Mouse (Mus musculus) hindbrain, embryonic 15.5 days (tissue): ENCODE measurements around the gene Cpd. TPM values are rescaled to one million over a fixed set of nuclear protein-coding genes. Genes with fewer than 3 reads are reported as not detected.

Source experiments
- ATAC-seq: fragments of 200-750 bp; cut with Nextera tagmentation; 2 replicates; pipeline ENCODE4 v1.8.0; 2017; ENCODE audit warnings: low read depth, moderate number of reproducible peaks, moderate TSS enrichment; ENCODE audit not compliant: low FRiP score
- H3K27ac ChIP-seq: fragments of 300-500 bp; sonication (generic); replicated peaks from 2 replicates; pipeline ENCODE4 v1.5.1; 2015; ENCODE audit warnings: mild to moderate bottlenecking, inconsistent platforms
- H3K27me3 ChIP-seq: fragments of 300-500 bp; sonication (generic); 2 replicates; pipeline ENCODE4 v1.6.1; 2015; ENCODE audit warnings: control low read depth, inconsistent platforms
- H3K36me3 ChIP-seq: fragments of 300-500 bp; sonication (generic); 2 replicates; pipeline ENCODE4 v1.6.1; 2015; ENCODE audit warnings: control low read depth, inconsistent platforms
- H3K4me1 ChIP-seq: fragments of 300-500 bp; sonication (generic); replicated peaks from 2 replicates; pipeline ENCODE4 v1.6.1; 2015; ENCODE audit warnings: control low read depth, inconsistent platforms
- H3K4me2 ChIP-seq: fragments of 300-500 bp; sonication (generic); 2 replicates; pipeline ENCODE4 v1.6.1; 2015; ENCODE audit warnings: moderate library complexity, mild to moderate bottlenecking, inconsistent platforms
- H3K4me3 ChIP-seq: fragments of 300-500 bp; sonication (generic); 2 replicates; pipeline ENCODE4 v1.5.1; 2015; ENCODE audit warnings: mild to moderate bottlenecking, inconsistent platforms
- H3K9ac ChIP-seq: fragments of 300-500 bp; sonication (generic); 2 replicates; pipeline ENCODE4 v1.6.1; 2015; ENCODE audit warnings: inconsistent platforms
- H3K9me3 ChIP-seq: fragments of 300-500 bp; sonication (generic); 2 replicates; pipeline ENCODE4 v1.6.1; 2016; ENCODE audit warnings: control low read depth, inconsistent platforms
- WGBS: fragments of 180-500 bp; shearing (Covaris S2); methylation state at CpG from one replicate; pipeline ENCODE4 v1.1.7; 2015; 5-methylcytosine and 5-hydroxymethylcytosine counted together
- polyA plus RNA-seq: library from polyadenylated mRNA; unstranded; fragments of >200 nt; fragmentation: Nextera tagmentation; extraction: Ambion mirVana; gene quantifications from 2 replicates; pipeline ENCODE4 v1.2.1, GENCODE M21; 2015

The Cpd gene
- polyA plus RNA-seq, 1 experiment from 2014 or later = 5.4 TPM

GRCm38 (mm10) chr11:76872556-76873234, 25.9 kb upstream of the Cpd start:
- no peak overlapping the region for H3K9ac ChIP-seq
- H3K4me2 ChIP-seq = no peak overlapping the region
- no peaks in the 10 kb centered on the region for H3K9me3 ChIP-seq
- no peak overlapping the region for H3K4me3 ChIP-seq
- no peak overlapping the region for H3K27ac ChIP-seq
- H3K27me3 ChIP-seq = no peaks in the 10 kb centered on the region
- no peaks in the 10 kb centered on the region for H3K36me3 ChIP-seq
- H3K4me1 ChIP-seq = no peaks in the 10 kb centered on the region
- no peak for ATAC-seq
- 65% methylated on average over 11 of the region's 11 CpGs for WGBS

GRCm38 (mm10) chr11:76861185-76861584, 14.4 kb upstream of the Cpd start:
- Histone ChIP-seq H3K4me1 (no peaks in the 10 kb centered on the region), H3K27ac (no peak overlapping the region), H3K9me3 (no peaks in the 10 kb centered on the region), H3K9ac (no peak overlapping the region), H3K27me3 (no peaks in the 10 kb centered on the region), H3K36me3 (no peaks in the 10 kb centered on the region), H3K4me3 (no peak overlapping the region), H3K4me2 (no peak overlapping the region)
- ATAC-seq = no peak
- WGBS = 86% methylated on average over 3 of the region's 3 CpGs

GRCm38 (mm10) chr11:76859261-76859660, 12.4 kb upstream of the Cpd start:
- H3K27me3 ChIP-seq = no peaks in the 10 kb centered on the region
- H3K36me3 ChIP-seq = no peaks in the 10 kb centered on the region
- H3K4me1 ChIP-seq = no peaks in the 10 kb centered on the region
- H3K27ac ChIP-seq = no peak overlapping the region
- H3K4me2 ChIP-seq = no peak overlapping the region
- 63% methylated on average over 5 of the region's 5 CpGs for WGBS
- no peaks in the 10 kb centered on the region for H3K9me3 ChIP-seq
- ATAC-seq = no peak
- no peak overlapping the region for H3K9ac ChIP-seq
- no peak overlapping the region for H3K4me3 ChIP-seq

DNA sequence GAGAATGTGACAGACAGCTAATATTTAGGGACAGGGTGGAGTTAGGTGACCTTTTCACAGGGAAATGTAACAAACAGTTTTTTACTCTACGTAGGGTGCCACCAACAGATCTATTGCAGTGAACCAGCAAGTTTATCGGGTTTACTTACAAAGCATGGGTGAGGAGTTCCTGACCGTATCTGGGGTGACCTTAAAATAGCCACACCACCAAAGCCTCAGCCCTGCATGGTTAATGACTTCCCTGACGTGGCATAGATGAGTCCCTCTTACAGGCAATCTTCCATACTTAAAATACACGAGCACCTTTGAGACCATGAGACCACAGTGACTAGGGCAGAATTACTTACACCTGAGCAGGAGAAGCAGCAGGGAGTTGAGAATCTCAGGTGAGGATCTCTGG, 12.0 kb upstream of the Cpd start:
- Histone ChIP-seq H3K27me3 (no peaks in the 10 kb centered on the region), H3K4me2 (no peak overlapping the region), H3K36me3 (no peaks in the 10 kb centered on the region), H3K9ac (no peak overlapping the region), H3K9me3 (no peaks in the 10 kb centered on the region), H3K27ac (no peak overlapping the region), H3K4me1 (no peaks in the 10 kb centered on the region), H3K4me3 (no peak overlapping the region)
- 85% methylated on average over 5 of the region's 5 CpGs for WGBS
- ATAC-seq = no peak

DNA sequence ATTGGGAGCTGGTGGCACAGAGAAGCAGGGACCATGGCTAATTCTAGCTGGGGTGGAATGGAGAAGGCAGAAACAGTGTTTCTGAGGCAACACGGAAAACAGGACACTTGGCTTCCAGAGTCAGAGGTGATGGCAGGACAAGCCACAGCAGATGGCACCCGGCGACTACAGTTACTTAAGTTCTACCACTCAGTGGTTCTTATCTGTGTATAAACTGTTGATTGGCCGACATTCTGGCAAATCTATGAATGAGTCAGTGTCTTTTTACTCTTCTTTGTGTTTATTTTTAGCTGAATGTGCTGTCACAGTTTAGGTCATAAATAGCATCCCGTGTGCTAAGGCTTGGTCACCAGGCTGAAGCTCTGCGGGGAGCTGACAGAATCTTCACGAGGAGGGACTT, 10.3 kb upstream of the Cpd start:
- H3K4me3 ChIP-seq = no peak overlapping the region
- ATAC-seq = no peak
- H3K9me3 ChIP-seq = no peaks in the 10 kb centered on the region
- no peaks in the 10 kb centered on the region for H3K36me3 ChIP-seq
- no peak overlapping the region for H3K27ac ChIP-seq
- no peak overlapping the region for H3K4me2 ChIP-seq
- H3K4me1 ChIP-seq = no peaks in the 10 kb centered on the region
- no peak overlapping the region for H3K9ac ChIP-seq
- 84% methylated on average over 7 of the region's 7 CpGs for WGBS
- H3K27me3 ChIP-seq = no peaks in the 10 kb centered on the region

- no peaks in the 10 kb centered on the region for H3K27me3 ChIP-seq
- ATAC-seq = no peak
- H3K27ac ChIP-seq = no peak overlapping the region
- H3K4me1 ChIP-seq = no peaks in the 10 kb centered on the region
- 92% methylated on average over 2 of the region's 2 CpGs for WGBS
- H3K4me2 ChIP-seq = no peak overlapping the region
- no peaks in the 10 kb centered on the region for H3K36me3 ChIP-seq
- H3K4me3 ChIP-seq = no peak overlapping the region
- no peaks in the 10 kb centered on the region for H3K9me3 ChIP-seq
- no peak overlapping the region for H3K9ac ChIP-seq
Measured at GRCm38 (mm10) chr11:76856601-76857000, 9.8 kb upstream of the Cpd start.

GRCm38 (mm10) chr11:76854475-76855341, 7.9 kb upstream of the Cpd start:
- Histone ChIP-seq H3K4me2 (no peak overlapping the region), H3K36me3 (no peaks in the 10 kb centered on the region), H3K27me3 (no peaks in the 10 kb centered on the region), H3K9ac (no peak overlapping the region), H3K4me3 (no peak overlapping the region), H3K4me1 (no peaks in the 10 kb centered on the region), H3K27ac (no peak overlapping the region), H3K9me3 (no peaks in the 10 kb centered on the region)
- no peak for ATAC-seq
- 35% methylated on average over 17 of the region's 17 CpGs for WGBS

DNA sequence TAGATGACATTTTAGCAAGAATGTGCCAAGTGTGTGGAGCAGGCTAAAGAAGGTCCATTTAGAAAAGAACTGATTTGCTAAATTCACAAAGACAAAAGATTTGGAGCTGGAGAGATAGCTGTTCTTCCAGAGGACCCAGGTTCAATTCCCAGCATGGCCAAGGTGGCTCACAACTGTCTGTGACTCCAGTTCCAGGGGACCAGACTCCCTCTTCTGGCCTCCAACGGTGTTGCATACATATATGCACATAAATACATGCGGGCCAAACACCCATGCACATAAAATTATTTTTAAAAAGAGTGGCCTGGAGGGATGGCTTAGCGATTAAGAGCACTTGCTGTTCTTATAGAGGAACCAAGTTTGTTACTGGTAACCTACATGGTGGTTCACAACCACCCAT, 4.7 kb upstream of the Cpd start:
- 80% methylated on average over 3 of the region's 3 CpGs for WGBS
- Histone ChIP-seq H3K9ac (no peak overlapping the region), H3K4me3 (no peak overlapping the region)

GRCm38 (mm10) chr11:76849596-76849995, 2.8 kb upstream of the Cpd start:
- H3K9ac ChIP-seq = no peak overlapping the region
- no peak overlapping the region for H3K27ac ChIP-seq
- 33% methylated on average over 2 of the region's 2 CpGs for WGBS
- no peaks in the 10 kb centered on the region for H3K9me3 ChIP-seq
- no peak for ATAC-seq
- no peak overlapping the region for H3K4me2 ChIP-seq
- H3K4me1 ChIP-seq = peaks cover 20% of the 10 kb centered on the region
- H3K4me3 ChIP-seq = no peak overlapping the region
- no peaks in the 10 kb centered on the region for H3K36me3 ChIP-seq
- no peaks in the 10 kb centered on the region for H3K27me3 ChIP-seq

More for the DNA sequence above, 4.7 kb upstream of the Cpd start:
- H3K27ac ChIP-seq = no peak overlapping the region
- no peaks in the 10 kb centered on the region for H3K27me3 ChIP-seq
- no peak overlapping the region for H3K4me2 ChIP-seq
- H3K9me3 ChIP-seq = no peaks in the 10 kb centered on the region
- H3K36me3 ChIP-seq = no peaks in the 10 kb centered on the region
- H3K4me1 ChIP-seq = 0 out of 2 replicates have a peak, but pooled peaks cover 6% of the 10 kb centered on the region
- ATAC-seq = no peak

DNA sequence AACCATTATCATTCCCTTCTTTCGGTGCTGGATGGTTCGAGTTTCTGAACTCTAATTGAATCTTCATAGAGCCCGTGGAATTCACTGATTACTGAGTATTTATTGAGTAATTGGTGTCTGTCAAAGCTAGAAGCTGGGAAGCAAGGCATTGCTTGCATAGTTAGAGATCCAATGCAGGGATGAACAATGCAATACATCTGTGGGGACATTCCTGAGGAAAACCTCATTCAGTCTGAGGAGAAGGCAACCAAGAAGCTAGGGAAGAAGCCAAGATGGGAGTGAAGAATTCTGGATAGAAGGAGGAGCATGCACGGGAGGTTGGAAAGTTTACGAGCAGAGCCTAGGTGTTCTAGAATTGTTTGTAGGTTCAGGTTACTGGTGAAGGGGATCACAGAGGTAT, 1.3 kb upstream of the Cpd start:
- Histone ChIP-seq H3K9ac (no peak overlapping the region), H3K4me1 (peaks cover 34% of the 10 kb centered on the region), H3K9me3 (no peaks in the 10 kb centered on the region), H3K27me3 (no peaks in the 10 kb centered on the region), H3K27ac (no peak overlapping the region), H3K4me3 (no peak overlapping the region), H3K4me2 (no peak overlapping the region), H3K36me3 (no peaks in the 10 kb centered on the region)
- WGBS = 88% methylated on average over 5 of the region's 5 CpGs
- ATAC-seq = no peak

GRCm38 (mm10) chr11:76847354-76847753, 536 bp upstream of the Cpd start:
- peak overlapping the region; percentile 88 for H3K4me2 ChIP-seq
- H3K4me1 ChIP-seq = peaks cover 40% of the 10 kb centered on the region
- peak overlapping the region; percentile 69 for H3K4me3 ChIP-seq
- H3K27ac ChIP-seq = peak overlapping the region; percentile 88
- no peaks in the 10 kb centered on the region for H3K27me3 ChIP-seq
- WGBS = 27% methylated on average over 8 of the region's 8 CpGs
- H3K36me3 ChIP-seq = no peaks in the 10 kb centered on the region
- H3K9ac ChIP-seq = 0 out of 2 replicates have a peak overlapping the region, but pooled peaks have one; percentile 87
- H3K9me3 ChIP-seq = no peaks in the 10 kb centered on the region
- ATAC-seq = no peak

DNA sequence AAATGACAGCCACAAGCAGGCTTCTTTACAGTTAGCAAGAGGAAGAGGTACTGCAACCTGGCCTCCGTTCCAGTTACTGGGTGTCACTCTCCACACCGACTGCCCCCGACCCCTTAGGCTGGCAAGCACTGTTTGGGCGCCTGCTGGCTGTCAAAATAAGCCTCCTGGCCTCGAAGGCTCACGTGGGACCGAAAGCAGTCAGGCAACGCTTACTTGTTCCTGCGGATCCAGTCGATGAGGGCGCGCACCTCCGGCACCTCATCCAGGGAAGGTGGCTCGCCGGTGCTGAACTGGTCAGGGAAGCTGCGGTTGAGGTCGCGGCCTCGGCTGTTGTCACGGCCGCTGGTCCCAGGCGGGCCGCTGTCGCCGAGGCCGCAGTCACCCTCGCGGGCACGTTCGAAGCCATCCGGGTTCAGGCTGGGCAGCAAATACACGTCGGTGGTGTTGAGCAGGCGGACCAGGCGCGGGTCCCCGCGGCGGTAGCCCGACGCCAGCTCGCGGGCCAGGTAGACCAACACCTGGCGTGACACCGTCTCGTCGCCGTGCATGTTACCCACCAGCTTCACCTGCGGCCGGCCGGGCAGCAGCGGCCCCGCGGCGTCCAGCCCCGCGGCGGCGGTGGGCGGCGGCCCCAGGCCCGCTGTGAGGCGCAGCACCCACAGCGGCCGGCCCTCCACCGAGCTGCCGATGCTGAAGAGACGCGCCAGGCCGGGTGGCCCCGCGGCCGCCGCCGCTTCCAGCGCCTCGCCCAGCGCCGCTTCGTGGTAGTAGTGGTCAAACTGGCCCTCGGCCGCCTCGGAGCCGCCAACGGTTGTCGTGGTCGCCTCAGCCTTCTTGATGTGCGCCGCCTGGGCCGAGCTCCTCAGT, 574 bp downstream of the Cpd start:
- Histone ChIP-seq H3K36me3 (no peaks in the 10 kb centered on the region), H3K9me3 (no peaks in the 10 kb centered on the region), H3K4me3 (peak overlapping the region; percentile 69), H3K27ac (peak overlapping the region; percentile 88), H3K9ac (peak overlapping the region; percentile 87), H3K27me3 (no peaks in the 10 kb centered on the region), H3K4me1 (peaks cover 47% of the 10 kb centered on the region), H3K4me2 (peak overlapping the region; percentile 88)
- ATAC-seq = peak; percentile 73
- under 1% methylated on average over 81 of the region's 90 CpGs for WGBS
